Mouse (Mus musculus) lung, postnatal 10 days (tissue): ENCODE measurements around the gene Kcnh6.

Source experiments
- DNase-seq: peaks from one replicate; pipeline ENCODE4 v3.0.0; 2021

Kcnh6 gene

DNA sequence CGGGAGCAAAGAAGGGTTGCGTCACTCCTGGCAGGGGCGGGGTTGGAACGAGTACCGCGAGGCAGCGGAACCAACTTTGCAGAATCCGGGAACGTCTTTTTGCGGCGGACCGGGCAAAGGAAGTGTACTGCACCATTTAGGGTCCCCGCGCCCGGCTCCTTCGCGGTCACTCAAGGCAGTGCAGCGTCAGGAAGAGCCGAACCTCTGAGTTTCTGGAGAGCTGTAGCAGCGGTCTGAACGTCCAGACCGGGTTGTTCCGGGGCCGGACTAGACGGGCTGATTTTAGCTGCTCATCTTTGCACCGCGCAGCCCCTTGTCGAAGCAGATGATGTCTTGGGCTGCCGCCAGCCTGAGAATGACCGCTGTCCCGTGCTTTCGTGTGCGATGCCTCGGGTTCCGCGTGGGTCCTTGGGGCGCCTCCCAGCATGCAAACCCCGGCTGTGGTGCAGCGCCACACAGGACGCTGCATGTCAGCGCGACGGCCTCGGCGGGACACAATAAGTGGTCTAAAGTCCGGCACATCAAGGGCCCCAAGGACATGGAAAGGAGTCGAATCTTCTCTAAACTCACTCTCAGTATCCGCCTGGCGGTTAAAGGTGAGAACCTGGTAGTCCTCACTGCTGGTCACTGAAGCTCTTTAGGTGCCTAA, 58.1 kb downstream of the Kcnh6 start, which contains the start of gene Taco1:
Gene Taco1, plus strand, starts transcription at position 139 of the 649 bp plus-strand sequence.
- peak; percentile 98 for DNase-seq

DNA sequence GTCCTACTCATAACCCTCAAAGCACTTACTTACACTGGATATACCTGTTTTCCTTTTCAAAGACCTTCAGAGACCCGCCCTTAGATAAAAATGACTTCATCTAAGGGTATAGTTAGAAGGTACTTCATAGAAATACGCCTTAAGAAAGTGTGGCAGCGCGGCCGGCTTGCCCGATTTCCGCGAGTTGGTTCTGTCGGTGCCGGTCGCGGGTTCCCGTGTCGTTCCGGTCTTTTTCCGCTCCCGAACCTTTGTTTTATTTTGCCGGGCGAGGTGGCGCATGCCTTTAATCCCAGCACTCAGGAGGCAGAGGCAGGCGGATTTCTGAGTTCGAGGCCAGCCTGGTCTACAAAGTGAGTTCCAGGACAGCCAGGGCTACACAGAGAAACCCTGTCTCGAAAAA, 58.7 kb downstream of the Kcnh6 start:
- peak; percentile 58 for DNase-seq

GRCm38 (mm10) chr11:106073774-106074173, 65.8 kb downstream of the Kcnh6 start:
- DNase-seq = no peak

DNA sequence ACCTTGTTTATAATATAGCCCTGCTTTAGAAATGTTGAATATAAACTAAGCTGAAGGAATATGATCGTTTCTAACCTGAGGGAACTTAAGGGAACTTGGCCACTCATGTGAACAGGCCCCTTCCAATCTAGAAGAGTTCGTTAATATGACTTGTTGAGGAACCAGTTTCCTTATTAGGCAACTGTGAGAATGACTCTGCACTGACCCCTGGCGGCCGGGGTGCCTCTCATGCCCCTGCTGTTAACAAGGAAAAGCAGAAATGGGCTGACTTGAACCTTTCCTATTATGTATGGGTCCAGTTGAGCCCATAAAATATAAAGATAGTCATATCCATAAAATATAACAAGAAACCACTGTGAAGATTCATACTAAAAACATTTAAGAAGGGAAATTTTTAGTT, 68.4 kb downstream of the Kcnh6 start:
- DNase-seq = peak; percentile 85
